Mouse (Mus musculus) midbrain, embryonic 16.5 days (tissue): ENCODE measurements around the gene Cstb. TPM values are rescaled to one million over a fixed set of nuclear protein-coding genes. Genes with fewer than 3 reads are reported as not detected.
A peak's percentile ranks its signal among the peaks of the same experiment; 100 is the strongest.

Experiments used
- ATAC-seq: fragments of 200-750 bp; cut with Nextera tagmentation; 2 replicates; pipeline ENCODE4 v1.8.0; 2017; ENCODE audit warnings: moderate TSS enrichment
- H3K27ac ChIP-seq: fragments of 300-500 bp; sonication (generic); 2 replicates; pipeline ENCODE4 v1.5.1; 2014; ENCODE audit warnings: mild to moderate bottlenecking, low read length, mixed read lengths
- H3K27me3 ChIP-seq: fragments of 300-500 bp; sonication (generic); 2 replicates; pipeline ENCODE4 v1.6.1; 2014; ENCODE audit warnings: low read depth, low read length, mixed read lengths; ENCODE audit not compliant: control insufficient read depth, insufficient read depth
- H3K36me3 ChIP-seq: fragments of 300-500 bp; sonication (generic); 2 replicates; pipeline ENCODE4 v1.6.1; 2014; ENCODE audit warnings: mild to moderate bottlenecking, low read length, moderate library complexity, mixed read lengths; ENCODE audit not compliant: control insufficient read depth, insufficient read depth
- H3K4me1 ChIP-seq: fragments of 300-500 bp; sonication (generic); 2 replicates; pipeline ENCODE4 v1.6.1; 2014; ENCODE audit warnings: mild to moderate bottlenecking, low read length, mixed read lengths; ENCODE audit not compliant: control insufficient read depth, insufficient read depth
- H3K4me2 ChIP-seq: fragments of 300-500 bp; sonication (generic); 2 replicates; pipeline ENCODE4 v1.6.1; 2014; ENCODE audit warnings: mild to moderate bottlenecking, low read length, mixed read lengths
- H3K4me3 ChIP-seq: fragments of 300-500 bp; sonication (generic); 2 replicates; pipeline ENCODE4 v1.5.1; 2014; ENCODE audit warnings: low read depth, mild to moderate bottlenecking, low read length, moderate library complexity, mixed read lengths
- H3K9ac ChIP-seq: fragments of 300-500 bp; sonication (generic); 2 replicates; pipeline ENCODE4 v1.6.1; 2014; ENCODE audit warnings: low read depth, low read length, mixed read lengths
- H3K9me3 ChIP-seq: fragments of 300-500 bp; sonication (generic); replicated peaks from 2 replicates; pipeline ENCODE4 v1.6.1; 2014; ENCODE audit warnings: mild to moderate bottlenecking, low read length, mixed read lengths; ENCODE audit not compliant: control insufficient read depth, poor library complexity, severe bottlenecking
- WGBS: fragments of 180-500 bp; shearing (Covaris S2); extraction: QIAGEN DNeasy Blood & Tissue Kit; methylation state at CpG from one replicate; pipeline ENCODE4 v1.1.7; 2014; 5-methylcytosine and 5-hydroxymethylcytosine counted together
- polyA plus RNA-seq: library from polyadenylated mRNA; unstranded; fragments of >200 nt; fragmentation: Nextera tagmentation; extraction: Ambion mirVana; gene quantifications from 2 replicates; pipeline ENCODE4 v1.2.1, GENCODE M21; 2015

The Cstb gene
- polyA plus RNA-seq, 1 experiment from 2014 or later = 90.7 TPM

GRCm38 (mm10) chr10:78428070-78428469 is 2.6 kb downstream of the Cstb start:
- peaks cover 7% of the 10 kb centered on the region for H3K4me1 ChIP-seq
- no peak overlapping the region for H3K4me2 ChIP-seq
- H3K27me3 ChIP-seq = no peaks in the 10 kb centered on the region
- no peak for ATAC-seq
- no peak overlapping the region for H3K27ac ChIP-seq
- H3K9ac ChIP-seq = no peak overlapping the region
- H3K9me3 ChIP-seq = no peaks in the 10 kb centered on the region
- H3K4me3 ChIP-seq = no peak overlapping the region
- peaks cover 10% of the 10 kb centered on the region for H3K36me3 ChIP-seq
- WGBS = 91% methylated on average over 11 of the region's 11 CpGs

- Histone ChIP-seq H3K27me3 (no peaks in the 10 kb centered on the region), H3K4me1 (peaks cover 7% of the 10 kb centered on the region), H3K9ac (no peak overlapping the region), H3K9me3 (no peaks in the 10 kb centered on the region), H3K4me3 (no peak overlapping the region), H3K36me3 (peaks cover 10% of the 10 kb centered on the region), H3K4me2 (no peak overlapping the region), H3K27ac (no peak overlapping the region)
- ATAC-seq = no peak
- 85% methylated on average over 5 of the region's 5 CpGs for WGBS
These were observed 3.7 kb downstream of the Cstb start for GRCm38 (mm10) chr10:78429180-78429579.

- ATAC-seq = no peak
- Histone ChIP-seq H3K36me3 (peaks cover 10% of the 10 kb centered on the region), H3K4me2 (no peak overlapping the region), H3K9ac (no peak overlapping the region), H3K27ac (no peak overlapping the region), H3K4me1 (peaks cover 7% of the 10 kb centered on the region), H3K9me3 (no peaks in the 10 kb centered on the region), H3K4me3 (no peak overlapping the region), H3K27me3 (no peaks in the 10 kb centered on the region)
- WGBS = 93% methylated on average over 2 of the region's 2 CpGs
These were observed 4.3 kb downstream of the Cstb start for GRCm38 (mm10) chr10:78429776-78430175.

GRCm38 (mm10) chr10:78432853-78433252 is 7.4 kb downstream of the Cstb start:
- Histone ChIP-seq H3K36me3 (peaks cover 9% of the 10 kb centered on the region), H3K4me3 (no peak overlapping the region), H3K9ac (no peak overlapping the region), H3K27me3 (no peaks in the 10 kb centered on the region), H3K4me1 (no peaks in the 10 kb centered on the region), H3K9me3 (no peaks in the 10 kb centered on the region), H3K4me2 (no peak overlapping the region), H3K27ac (no peak overlapping the region)
- 64% methylated on average over 3 of the region's 3 CpGs for WGBS
- no peak for ATAC-seq

GRCm38 (mm10) chr10:78438094-78438493 is 12.6 kb downstream of the Cstb start:
- H3K27me3 ChIP-seq = no peaks in the 10 kb centered on the region
- ATAC-seq = peak; percentile 33; the same call in 1 of the 2 replicates
- no peaks in the 10 kb centered on the region for H3K9me3 ChIP-seq
- 10% methylated on average over 5 of the region's 5 CpGs for WGBS
- no peak overlapping the region for H3K27ac ChIP-seq
- peaks cover 14% of the 10 kb centered on the region for H3K36me3 ChIP-seq
- H3K9ac ChIP-seq = no peak overlapping the region
- no peak overlapping the region for H3K4me2 ChIP-seq
- no peaks in the 10 kb centered on the region for H3K4me1 ChIP-seq
- no peak overlapping the region for H3K4me3 ChIP-seq

GRCm38 (mm10) chr10:78439550-78439949 is 14.1 kb downstream of the Cstb start:
- H3K4me3 ChIP-seq = no peak overlapping the region
- WGBS = 69% methylated on average over 5 of the region's 5 CpGs
- H3K9me3 ChIP-seq = no peaks in the 10 kb centered on the region
- H3K9ac ChIP-seq = no peak overlapping the region
- no peak overlapping the region for H3K27ac ChIP-seq
- H3K36me3 ChIP-seq = peaks cover 25% of the 10 kb centered on the region
- H3K4me2 ChIP-seq = no peak overlapping the region
- no peak for ATAC-seq
- no peaks in the 10 kb centered on the region for H3K27me3 ChIP-seq
- no peaks in the 10 kb centered on the region for H3K4me1 ChIP-seq

GRCm38 (mm10) chr10:78439990-78440389 is 14.5 kb downstream of the Cstb start:
- no peak overlapping the region for H3K4me3 ChIP-seq
- H3K9me3 ChIP-seq = no peaks in the 10 kb centered on the region
- ATAC-seq = no peak
- H3K9ac ChIP-seq = no peak overlapping the region
- H3K4me2 ChIP-seq = no peak overlapping the region
- no peaks in the 10 kb centered on the region for H3K27me3 ChIP-seq
- peaks cover 29% of the 10 kb centered on the region for H3K36me3 ChIP-seq
- no peak overlapping the region for H3K27ac ChIP-seq
- H3K4me1 ChIP-seq = no peaks in the 10 kb centered on the region
- 88% methylated on average over 7 of the region's 7 CpGs for WGBS

- no peaks in the 10 kb centered on the region for H3K9me3 ChIP-seq
- no peak for ATAC-seq
- H3K27ac ChIP-seq = no peak overlapping the region
- H3K27me3 ChIP-seq = no peaks in the 10 kb centered on the region
- no peak overlapping the region for H3K4me3 ChIP-seq
- peaks cover 30% of the 10 kb centered on the region for H3K36me3 ChIP-seq
- H3K9ac ChIP-seq = no peak overlapping the region
- no peaks in the 10 kb centered on the region for H3K4me1 ChIP-seq
- no peak overlapping the region for H3K4me2 ChIP-seq
- 58% methylated on average over 9 of the region's 9 CpGs for WGBS
These were observed 15.3 kb downstream of the Cstb start for GRCm38 (mm10) chr10:78440812-78441211.

- no peak overlapping the region for H3K4me2 ChIP-seq
- H3K4me1 ChIP-seq = no peaks in the 10 kb centered on the region
- no peak for ATAC-seq
- no peak overlapping the region for H3K9ac ChIP-seq
- no peaks in the 10 kb centered on the region for H3K9me3 ChIP-seq
- no peak overlapping the region for H3K27ac ChIP-seq
- H3K4me3 ChIP-seq = no peak overlapping the region
- H3K27me3 ChIP-seq = no peaks in the 10 kb centered on the region
- peaks cover 35% of the 10 kb centered on the region for H3K36me3 ChIP-seq
- 86% methylated on average over 5 of the region's 5 CpGs for WGBS
These were observed 16.1 kb downstream of the Cstb start for GRCm38 (mm10) chr10:78441606-78442005.

GRCm38 (mm10) chr10:78442292-78442691 is 16.8 kb downstream of the Cstb start:
- Histone ChIP-seq H3K27ac (no peak overlapping the region), H3K9me3 (no peaks in the 10 kb centered on the region), H3K27me3 (no peaks in the 10 kb centered on the region), H3K9ac (no peak overlapping the region), H3K4me2 (no peak overlapping the region), H3K36me3 (peaks cover 38% of the 10 kb centered on the region), H3K4me1 (no peaks in the 10 kb centered on the region), H3K4me3 (no peak overlapping the region)
- WGBS = 95% methylated on average over 3 of the region's 3 CpGs
- ATAC-seq = no peak
